Mouse (Mus musculus) heart, postnatal 0 days (tissue): ENCODE measurements around the gene Creg2.

Experiments used
- CTCF ChIP-seq: IDR thresholded peaks from 2 replicates; pipeline ENCODE4 v1.5.1; 2016; ENCODE audit warnings: antibody characterized with exemption, control low read depth, low read depth
- EP300 ChIP-seq: IDR thresholded peaks from 2 replicates; pipeline ENCODE4 v1.6.1; 2016; ENCODE audit warnings: antibody characterized with exemption, low read depth

DNA sequence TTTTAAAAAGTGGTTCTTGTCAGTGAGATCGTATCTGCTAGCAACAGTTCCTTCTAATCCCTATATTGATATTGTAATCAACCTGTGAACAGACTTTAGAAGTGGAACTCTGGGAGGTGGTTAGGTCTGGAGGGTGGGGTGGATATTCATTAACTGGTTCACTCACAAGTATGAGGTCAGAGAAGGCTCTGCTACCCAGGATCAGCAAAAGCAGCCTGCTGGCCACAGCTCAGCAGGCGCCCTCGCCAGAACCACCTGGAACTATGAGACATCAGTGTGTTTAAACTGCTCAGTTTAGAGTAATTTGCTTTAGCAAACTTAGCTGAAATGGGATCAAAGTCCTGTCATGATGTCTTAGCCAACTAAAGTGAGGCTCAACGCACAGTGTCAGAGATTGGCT is 43.9 kb upstream of the Creg2 start:
- no peak for TF ChIP-seq EP300
- no peak for TF ChIP-seq CTCF
